Comparison of ENCODE assay signal across 22 mouse cellular contexts in the genomic region with DNA sequence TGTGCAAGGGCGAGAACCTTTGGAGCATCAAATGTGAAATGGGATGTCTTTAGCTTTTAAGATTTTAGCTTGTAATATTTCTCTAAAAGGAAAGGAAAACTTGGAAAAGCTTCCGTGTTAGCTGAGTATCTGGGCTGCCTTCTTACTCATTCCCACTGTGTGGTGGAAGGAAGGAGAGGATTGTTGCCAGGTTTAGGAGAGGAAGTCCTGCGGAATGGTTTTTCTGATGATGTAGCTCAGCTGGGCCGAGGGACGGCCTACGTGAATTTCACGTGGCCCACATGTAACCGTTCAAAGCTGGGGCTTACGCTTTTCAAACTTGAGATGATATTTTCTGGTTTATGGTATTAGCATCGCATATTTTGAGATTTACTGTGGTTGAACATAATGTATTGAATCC.
"Had no signal": no experiment of that assay in that cellular context is flagged by ENCODE, and none has a peak within 500 bp of the region (broad histone marks: within the 10 kb centered on the region; RNA-seq: fewer than 3 reads in every experiment).

No protein-coding gene starts in this region.

- H3K4me2 ChIP-seq: limb, embryonic 13.5 days; liver, embryonic 12.5 days; liver, embryonic 15.5 days; lung, embryonic 15.5 days; neural tube, embryonic 12.5 days; neural tube, embryonic 15.5 days; stomach, embryonic 15.5 days had no signal

- H3K27ac ChIP-seq: layer of hippocampus, adult 2 months; limb, embryonic 10.5 days; limb, embryonic 13.5 days; liver, embryonic 12.5 days; liver, embryonic 15.5 days; lung, embryonic 15.5 days; midbrain, embryonic 10.5 days; neural tube, embryonic 12.5 days; neural tube, embryonic 15.5 days; stomach, embryonic 15.5 days had no signal

- ATAC-seq: liver, embryonic 12.5 days had no signal

- H3K4me3 ChIP-seq: layer of hippocampus, adult 2 months; limb, embryonic 10.5 days; limb, embryonic 13.5 days; liver, embryonic 12.5 days; liver, embryonic 15.5 days; lung, embryonic 15.5 days; megakaryocyte, embryonic 14.5 days; midbrain, embryonic 10.5 days; neural tube, embryonic 12.5 days; neural tube, embryonic 15.5 days; stomach, embryonic 15.5 days had no signal

- H3K36me3 ChIP-seq: limb, embryonic 10.5 days; limb, embryonic 13.5 days; liver, embryonic 12.5 days; liver, embryonic 15.5 days; lung, embryonic 15.5 days; midbrain, embryonic 10.5 days; neural tube, embryonic 12.5 days; neural tube, embryonic 15.5 days; stomach, embryonic 15.5 days had no signal

- H3K27me3 ChIP-seq: limb, embryonic 13.5 days; liver, embryonic 12.5 days; liver, embryonic 15.5 days; lung, embryonic 15.5 days; megakaryocyte, embryonic 14.5 days; neural tube, embryonic 12.5 days; neural tube, embryonic 15.5 days; stomach, embryonic 15.5 days had no signal

- H3K4me1 ChIP-seq: limb, embryonic 13.5 days; liver, embryonic 12.5 days; liver, embryonic 15.5 days; lung, embryonic 15.5 days; stomach, embryonic 15.5 days had no signal

- DNase-seq: kidney, postnatal 14 days; layer of hippocampus, adult 9-11 months; liver; lung, adult 18-20 months; lung, postnatal 10 days; lung, postnatal 36 days; midbrain, embryonic 14.5 days; right cerebral cortex, adult 18-20 months; right cerebral cortex, postnatal 14 days; spleen, adult 18-20 months; thymus, postnatal 25 days had no signal

- H3K9ac ChIP-seq: limb, embryonic 13.5 days; liver, embryonic 12.5 days; liver, embryonic 15.5 days; lung, embryonic 15.5 days; neural tube, embryonic 12.5 days; neural tube, embryonic 15.5 days; stomach, embryonic 15.5 days had no signal

- H3K9me3 ChIP-seq: limb, embryonic 10.5 days; limb, embryonic 13.5 days; liver, embryonic 12.5 days; liver, embryonic 15.5 days; lung, embryonic 15.5 days; megakaryocyte, embryonic 14.5 days; midbrain, embryonic 10.5 days; neural tube, embryonic 12.5 days; neural tube, embryonic 15.5 days; stomach, embryonic 15.5 days had no signal
